Mouse (Mus musculus) lung, adult 2 months (tissue): Measurements from ENCODE around the gene Cyb5b.

Experiments used
- CTCF ChIP-seq: fragments of 200-500 bp; IDR thresholded peaks from 2 replicates; pipeline ENCODE4 v1.5.1; 2011; ENCODE audit warnings: mild to moderate bottlenecking, low read length, control low read depth; ENCODE audit not compliant: insufficient read depth
- POLR2A ChIP-seq: fragments of 200-500 bp; IDR thresholded peaks from 2 replicates; pipeline ENCODE4 v1.6.1; 2011; ENCODE audit warnings: low read depth, mild to moderate bottlenecking, control low read depth, low read length, borderline replicate concordance; ENCODE audit errors: extremely low read depth

DNA sequence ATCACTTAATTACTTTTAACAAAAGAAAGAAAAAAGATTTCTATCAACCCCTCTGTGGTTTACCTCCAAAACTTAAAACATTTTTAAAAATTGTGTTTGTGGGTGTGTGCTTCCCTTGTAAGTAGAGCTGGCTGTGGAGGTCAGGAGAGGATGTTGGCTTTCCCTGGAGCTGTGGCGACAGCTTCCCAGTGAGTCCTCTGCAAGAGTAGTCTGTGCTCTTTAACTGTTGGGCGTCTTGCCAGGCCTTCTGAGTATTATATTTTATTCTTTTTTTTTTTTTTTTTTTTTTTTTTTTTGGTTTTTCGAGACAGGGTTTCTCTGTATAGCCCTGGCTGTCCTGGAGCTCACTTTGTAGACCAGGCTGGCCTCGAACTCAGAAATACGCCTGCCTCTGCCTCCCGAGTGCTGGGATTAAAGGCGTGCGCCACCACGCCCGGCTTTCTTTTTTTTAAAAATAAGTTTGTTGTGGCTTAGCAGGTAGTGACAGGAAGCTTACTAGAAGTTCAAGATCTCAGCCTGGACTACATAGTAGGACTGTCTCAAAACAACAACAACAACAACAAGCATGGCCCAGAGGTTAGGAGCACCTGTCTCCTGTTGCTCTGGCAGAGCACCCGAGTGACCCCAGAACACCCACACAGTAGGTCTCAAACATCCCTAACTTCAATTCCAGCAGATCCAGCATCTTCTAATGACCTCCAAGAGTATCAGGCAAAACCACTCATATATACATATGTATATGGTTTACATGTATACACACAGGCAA is 38.9 kb upstream of the Cyb5b start:
- TF ChIP-seq POLR2A (no peak), CTCF (no peak)
